23 mouse cellular contexts compared by ENCODE assay signal in genomic region chr17:18360602-18361001, GRCm38 (mm10).
DNase-seq lines count a peak whose midpoint lies in the region; ATAC-seq and TF ChIP-seq lines count a peak whose summit lies in the region.
"Had no signal": no experiment of that assay in that cellular context is flagged by ENCODE, and none has a peak within 500 bp of the region (broad histone marks: within the 10 kb centered on the region; RNA-seq: fewer than 3 reads in every experiment).

No protein-coding gene starts in this region.

- H3K9me3 ChIP-seq in G1E (replicated peaks), result peaks cover 4% of the 10 kb centered on the region; the same call in 1 of the 2 replicates
- H3K9me3 ChIP-seq in MEL (replicated peaks; ENCODE audit: insufficient read depth, low read length), result no peaks in the 10 kb centered on the region

- H3K36me3 ChIP-seq in G1E (replicated peaks), result no peaks in the 10 kb centered on the region
- H3K36me3 ChIP-seq in MEL (ENCODE audit: control insufficient read depth in 1 of 2, insufficient read depth in 2 of 2, low read length in 2 of 2), result peaks cover 0 to 2% of the 10 kb centered on the region in 2 experiments; a peak in 2 of 4 replicates

- DNase-seq in 416B (ENCODE audit: low read depth) (peak; percentile 6), G1E (ENCODE audit: low spot score) (no peak), MEL (ENCODE audit: low read depth, low spot score) (peak; percentile 31)
- DNase-seq in layer of hippocampus, adult 18-20 months (ENCODE audit: low spot score in 2 of 2), result no peak
- DNase-seq in right cerebral cortex, adult 2 months (ENCODE audit: low spot score in 2 of 2), result no peak
- DNase-seq in embryo, embryonic 9.5 days (ENCODE audit: extremely low spot score), result no peak
- DNase-seq: adrenal gland, adult 2 months; adrenal gland, adult 8-10 months; adrenal gland, postnatal 10 days; adrenal gland, postnatal 14 days; adrenal gland, postnatal 25 days; adrenal gland, postnatal 36 days; B cell, adult 2 months; cerebellum, adult 11 months; cerebellum, adult 11-12 months; cerebellum, adult 18-20 months; cerebellum, adult 2 months; cerebellum, adult 8-10 months; cerebellum, adult 9-10 months had no signal

- H3K9ac ChIP-seq in MEL (ENCODE audit: control insufficient read depth, low read depth, low read length, poor library complexity, severe bottlenecking), result no peak overlapping the region

- H3K27ac ChIP-seq in MEL (ENCODE audit: control insufficient read depth, low read depth, low read length), result no peak overlapping the region

- TF ChIP-seq CTCF in G1E (IDR thresholded peaks at IDR 0.05; ENCODE audit: low read depth, low read length), result no peak
- TF ChIP-seq CTCF in MEL (IDR thresholded peaks at IDR 0.05 in 2 of 3, conservative IDR thresholded peaks at IDR 0.05 in 1 of 3; ENCODE audit: control insufficient read depth in 1 of 3, insufficient read depth in 1 of 3, low read depth in 2 of 3, low read length in 3 of 3, poor library complexity in 1 of 3, severe bottlenecking in 1 of 3), result no peak

- TF ChIP-seq RAD21 in MEL (IDR thresholded peaks at IDR 0.05; ENCODE audit: low read depth, low read length), result no peak

- H3K4me3 ChIP-seq in G1E (ENCODE audit: low read depth, low read length) (no peak overlapping the region), MEL (ENCODE audit: control insufficient read depth in 1 of 2, insufficient read depth in 1 of 2, low read depth in 2 of 2, low read length in 2 of 2) (no peak overlapping the region)

- H3K79me2 ChIP-seq in MEL (ENCODE audit: control insufficient read depth, insufficient read depth, low read length, poor library complexity), result no peaks in the 10 kb centered on the region

- H3K4me1 ChIP-seq in G1E (ENCODE audit: insufficient read depth, low read depth, low read length) (no peaks in the 10 kb centered on the region), MEL (ENCODE audit: control insufficient read depth in 1 of 2, insufficient read depth in 2 of 2, low read length in 2 of 2) (peaks cover 0 to 5% of the 10 kb centered on the region in 2 experiments; a peak in 3 of 4 replicates)

- ATAC-seq in G1E (ENCODE audit: extremely low read depth, insufficient number of reproducible peaks, low FRiP score, poor library complexity, severe bottlenecking), result peak; percentile 89
- ATAC-seq: activated CD4-positive, CD25-positive, alpha-beta regulatory T cell, adult 4 months; CD4-positive, CD25-positive, alpha-beta regulatory T cell, adult 4 months; Patski had no signal

- peak; percentile 92 to 96 for TF ChIP-seq EP300 in MEL (IDR thresholded peaks at IDR 0.05; ENCODE audit: low read depth in 1 of 2, low read length in 2 of 2)

- H3K27me3 ChIP-seq in G1E (ENCODE audit: insufficient read depth, low read length) (no peaks in the 10 kb centered on the region), MEL (ENCODE audit: control insufficient read depth in 1 of 2, insufficient read depth in 2 of 2, low read length in 2 of 2) (no peaks in the 10 kb centered on the region)
- H3K27me3 ChIP-seq: CH12.LX, Patski had no signal

- TF ChIP-seq POLR2A in MEL (IDR thresholded peaks at IDR 0.05; ENCODE audit: control insufficient read depth in 1 of 2, insufficient read depth in 1 of 2, low read depth in 1 of 2, low read length in 2 of 2, poor library complexity in 1 of 2), result no peak

TF ChIP-seq in MEL, 35 proteins besides CTCF, POLR2A, EP300 and RAD21:
- TF ChIP-seq MYC (IDR thresholded peaks at IDR 0.05; ENCODE audit: low read depth, low read length), result no peak
- no peak for TF ChIP-seq CHD1 (IDR thresholded peaks at IDR 0.05; ENCODE audit: low read depth, low read length)
- no peak for TF ChIP-seq POLR2AphosphoS5 (IDR thresholded peaks at IDR 0.05; ENCODE audit: borderline replicate concordance, low read depth, low read length)
- TF ChIP-seq SIN3A (IDR thresholded peaks at IDR 0.05; ENCODE audit: low read length), result no peak
- TF ChIP-seq ELF1 (IDR thresholded peaks at IDR 0.05; ENCODE audit: low read depth, low read length), result peak; percentile 37; the same call in 1 of the 2 replicates
- TF ChIP-seq MAZ (IDR thresholded peaks at IDR 0.05; ENCODE audit: low read depth, low read length), result no peak
- no peak for TF ChIP-seq ZMIZ1 (IDR thresholded peaks at IDR 0.05; ENCODE audit: low read depth, low read length)
- TF ChIP-seq SMC3 (IDR thresholded peaks at IDR 0.05; ENCODE audit: low read depth, low read length), result no peak
- TF ChIP-seq NRF1 (IDR thresholded peaks at IDR 0.05; ENCODE audit: insufficient read depth, low read depth, low read length, poor library complexity, severe bottlenecking), result no peak
- TF ChIP-seq UBTF (IDR thresholded peaks at IDR 0.05; ENCODE audit: borderline replicate concordance, insufficient read depth, low read depth, low read length), result no peak
- TF ChIP-seq KAT2A (conservative IDR thresholded peaks at IDR 0.05; ENCODE audit: low read depth, low read length), result no peak
- no peak for TF ChIP-seq POLR2AphosphoS2 (IDR thresholded peaks at IDR 0.05; ENCODE audit: low read length)
- TF ChIP-seq NELFE (IDR thresholded peaks at IDR 0.05; ENCODE audit: low read depth, low read length), result no peak
- no peak for TF ChIP-seq CHD2 (IDR thresholded peaks at IDR 0.05; ENCODE audit: low read length)
- no peak; the same call in 1 of the 2 replicates for TF ChIP-seq MYB (IDR thresholded peaks at IDR 0.05; ENCODE audit: low read depth, low read length)
- peak; percentile 95 for TF ChIP-seq RCOR1 (IDR thresholded peaks at IDR 0.05; ENCODE audit: low read depth, low read length)
- no peak for TF ChIP-seq TBP (IDR thresholded peaks at IDR 0.05; ENCODE audit: low read depth, low read length)
- TF ChIP-seq ZKSCAN1 (IDR thresholded peaks at IDR 0.05; ENCODE audit: low read depth, low read length), result no peak
- no peak for TF ChIP-seq E2F4 (IDR thresholded peaks at IDR 0.05; ENCODE audit: borderline replicate concordance, low read depth, low read length)
- no peak; the same call in 1 of the 2 replicates for TF ChIP-seq MXI1 (IDR thresholded peaks at IDR 0.05; ENCODE audit: low read depth, low read length)
- no peak for TF ChIP-seq HCFC1 (IDR thresholded peaks at IDR 0.05; ENCODE audit: low read depth, low read length)
- TF ChIP-seq ETS1 (IDR thresholded peaks at IDR 0.05; ENCODE audit: low read depth, low read length), result peak; percentile 77
- TF ChIP-seq ZC3H11A (IDR thresholded peaks at IDR 0.05; ENCODE audit: low read depth, low read length), result no peak
- no peak for TF ChIP-seq MAX (IDR thresholded peaks at IDR 0.05; ENCODE audit: low read length)
- TF ChIP-seq USF1 (IDR thresholded peaks at IDR 0.05; ENCODE audit: low read depth, low read length), result no peak
- TF ChIP-seq JUND (IDR thresholded peaks at IDR 0.05; ENCODE audit: low read depth, low read length), result no peak
- TF ChIP-seq GABPA (IDR thresholded peaks at IDR 0.05; ENCODE audit: low read depth, low read length), result no peak
- TF ChIP-seq ZNF384 (IDR thresholded peaks at IDR 0.05; ENCODE audit: low read depth, low read length), result no peak
- TF ChIP-seq USF2 (IDR thresholded peaks at IDR 0.05; ENCODE audit: borderline replicate concordance in 1 of 2, insufficient read depth in 1 of 2, low read depth in 1 of 2, low read length in 2 of 2), result no peak
- no peak for TF ChIP-seq BHLHE40 (IDR thresholded peaks at IDR 0.05; ENCODE audit: borderline replicate concordance, low read depth, low read length)
- TF ChIP-seq TCF12 (IDR thresholded peaks at IDR 0.05; ENCODE audit: low read depth, low read length), result peak; percentile 97
- TF ChIP-seq MEF2A (IDR thresholded peaks at IDR 0.05; ENCODE audit: extremely low read depth, insufficient replicate concordance, low read depth, low read length, poor library complexity, severe bottlenecking), result peak; percentile 68; the same call in 1 of the 2 replicates
- peak; percentile 33; the same call in 1 of the 2 replicates for TF ChIP-seq TAL1 (IDR thresholded peaks at IDR 0.05; ENCODE audit: low read length)
- peak; percentile 56; the same call in 1 of the 2 replicates for TF ChIP-seq MAFK (IDR thresholded peaks at IDR 0.05; ENCODE audit: borderline replicate concordance, low read depth, low read length)
- TF ChIP-seq GATA1 (IDR thresholded peaks at IDR 0.05; ENCODE audit: low read depth, low read length), result peak; percentile 96

Comparison
In these comparisons a context has a peak if more than half of its experiments do, and no peak if none do; other contexts are left out.
1. DNase-seq: peak in 416B (single experiment) and MEL (single experiment); none in G1E (single experiment), layer of hippocampus, adult 18-20 months (0 of 2), right cerebral cortex, adult 2 months (0 of 2) and embryo, embryonic 9.5 days (single experiment).